Mouse (Mus musculus) midbrain, embryonic 14.5 days (tissue): ENCODE results near the gene Xab2. TPM values are rescaled to one million over a fixed set of nuclear protein-coding genes. Genes with fewer than 3 reads are reported as not detected.
"Not testable (repeated sequence)": the region's sequence is repeated elsewhere in the genome, so short reads cannot be mapped to it uniquely, and the experiment has no call there.

Experiments
- ATAC-seq: fragments of 200-750 bp; cut with Nextera tagmentation; 2 replicates; pipeline ENCODE4 v1.8.0; 2017; ENCODE audit warnings: moderate number of reproducible peaks, moderate library complexity; ENCODE audit not compliant: low FRiP score, low TSS enrichment
- DNase-seq: peaks from one replicate; pipeline ENCODE4 v3.0.0-alpha.2; 2015
- H3K27ac ChIP-seq: fragments of 300-500 bp; sonication (generic); replicated peaks from 2 replicates; pipeline ENCODE4 v1.5.1; 2014; ENCODE audit warnings: mild to moderate bottlenecking, low read depth, low read length, moderate library complexity
- H3K27me3 ChIP-seq: fragments of 300-500 bp; sonication (generic); 2 replicates; pipeline ENCODE4 v1.6.1; 2014; ENCODE audit warnings: low read length, control low read depth, mixed read lengths; ENCODE audit not compliant: control insufficient read depth, insufficient read depth
- H3K36me3 ChIP-seq: fragments of 300-500 bp; sonication (generic); 2 replicates; pipeline ENCODE4 v1.6.1; 2014; ENCODE audit warnings: low read length, control low read depth; ENCODE audit not compliant: control insufficient read depth, insufficient read depth
- H3K4me1 ChIP-seq: fragments of 300-500 bp; sonication (generic); 2 replicates; pipeline ENCODE4 v1.6.1; 2014; ENCODE audit warnings: mild to moderate bottlenecking, antibody characterized with exemption, low read length, control low read depth; ENCODE audit not compliant: control insufficient read depth, insufficient read depth
- H3K4me2 ChIP-seq: fragments of 300-500 bp; sonication (generic); 2 replicates; pipeline ENCODE4 v1.6.1; 2014; ENCODE audit warnings: mild to moderate bottlenecking, low read length, moderate library complexity
- H3K4me3 ChIP-seq: fragments of 300-500 bp; sonication (generic); replicated peaks from 2 replicates; pipeline ENCODE4 v1.5.1; 2014; ENCODE audit warnings: low read depth, low read length
- H3K9ac ChIP-seq: fragments of 300-500 bp; sonication (generic); replicated peaks from 2 replicates; pipeline ENCODE4 v1.6.1; 2014; ENCODE audit warnings: mild to moderate bottlenecking, low read length, moderate library complexity
- H3K9me3 ChIP-seq: fragments of 300-500 bp; sonication (generic); 2 replicates; pipeline ENCODE4 v1.6.1; 2016; ENCODE audit warnings: low read length, control low read depth, mixed read lengths; ENCODE audit not compliant: control insufficient read depth
- WGBS: fragments of 180-500 bp; shearing (Covaris S2); extraction: QIAGEN DNeasy Blood & Tissue Kit; methylation state at CpG from one replicate; pipeline ENCODE4 v1.1.7; 2014; 5-methylcytosine and 5-hydroxymethylcytosine counted together
- polyA plus RNA-seq: library from polyadenylated mRNA; unstranded; fragments of >200 nt; fragmentation: Nextera tagmentation; extraction: Ambion mirVana; gene quantifications from 2 replicates; pipeline ENCODE4 v1.2.1, GENCODE M21; 2014

Xab2 gene
- polyA plus RNA-seq, 1 experiment from 2014 or later = 51.1 TPM

DNA sequence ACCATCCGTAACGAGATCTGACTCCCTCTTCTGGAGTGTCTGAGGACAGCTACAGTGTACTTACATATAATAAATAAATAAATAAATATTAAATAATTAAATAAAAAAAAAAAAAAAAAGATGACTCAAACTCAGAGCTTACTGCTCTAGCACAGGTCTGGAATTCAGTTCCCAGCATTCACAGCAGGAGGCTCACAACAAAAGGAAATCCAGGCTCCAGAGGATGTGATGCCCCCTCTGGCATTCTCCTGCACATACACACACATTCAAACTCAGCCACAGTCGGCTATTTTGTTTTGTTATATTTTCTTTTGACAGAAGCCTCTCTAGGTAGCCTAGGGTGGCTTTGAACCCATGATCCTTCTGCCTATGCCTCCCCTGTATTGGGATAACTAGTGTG is 39.2 kb downstream of the Xab2 start:
- H3K36me3 ChIP-seq, H3K9ac ChIP-seq, DNase-seq, H3K4me1 ChIP-seq, H3K27ac ChIP-seq, ATAC-seq, H3K9me3 ChIP-seq, H3K4me2 ChIP-seq, H3K27me3 ChIP-seq, H3K4me3 ChIP-seq: not testable (repeated sequence)
- 76% methylated on average over 1 of the region's 3 CpGs for WGBS

DNA sequence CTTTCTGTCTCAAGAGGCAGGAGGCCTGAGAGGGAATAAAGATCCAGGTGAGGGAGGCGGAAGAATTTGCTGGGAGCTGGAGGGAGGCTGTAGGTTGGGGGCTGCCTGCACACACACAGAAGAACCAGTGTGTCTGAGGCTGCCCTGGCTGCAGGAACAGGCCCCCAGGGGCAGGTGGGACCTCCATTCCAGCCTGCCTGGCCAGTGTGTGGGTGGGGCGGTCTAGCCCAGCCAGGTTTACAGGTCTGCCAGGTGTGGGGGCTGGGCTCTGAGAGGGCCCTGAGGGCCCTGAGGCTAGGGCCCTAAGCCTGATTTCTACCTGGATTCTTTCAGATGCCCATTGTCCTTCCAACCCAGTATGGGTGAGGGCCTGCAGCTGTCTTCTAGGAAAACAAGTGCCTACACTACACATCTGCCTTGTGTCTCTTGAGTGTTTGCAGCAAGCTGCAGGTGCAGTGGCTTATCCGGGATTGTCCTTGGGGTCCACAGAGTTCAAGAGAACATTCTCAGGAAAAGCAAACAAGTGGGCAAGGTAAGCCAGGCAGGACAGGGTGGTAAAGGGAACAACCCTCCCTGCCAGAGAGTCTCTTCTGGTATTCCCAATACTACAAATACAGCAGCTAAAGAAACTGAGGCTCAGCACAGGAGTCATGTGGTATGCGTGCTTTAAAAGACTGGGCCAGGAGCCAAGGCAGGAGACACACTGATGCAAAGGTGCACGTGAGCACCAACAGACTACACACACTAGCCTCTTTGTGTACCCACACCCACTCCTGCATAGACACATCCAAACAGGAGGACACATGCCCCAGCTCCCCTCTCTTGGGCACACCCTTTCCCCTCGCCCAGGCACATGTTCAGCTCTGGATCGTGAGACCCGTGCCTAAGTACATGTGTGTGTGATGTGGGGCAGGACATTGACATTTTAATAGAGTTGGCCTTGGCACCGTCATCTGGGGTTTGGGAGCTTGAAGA is 41.4 kb downstream of the Xab2 start:
- Histone ChIP-seq H3K9me3 (no peaks in the 10 kb centered on the region), H3K4me2 (no peak overlapping the region), H3K9ac (no peak overlapping the region), H3K4me1 (no peaks in the 10 kb centered on the region), H3K4me3 (no peak overlapping the region), H3K27ac (no peak overlapping the region), H3K27me3 (no peaks in the 10 kb centered on the region), H3K36me3 (no peaks in the 10 kb centered on the region)
- ATAC-seq (peak; percentile 43), DNase-seq (no peak)
- 87% methylated on average over 9 of the region's 9 CpGs for WGBS

DNA sequence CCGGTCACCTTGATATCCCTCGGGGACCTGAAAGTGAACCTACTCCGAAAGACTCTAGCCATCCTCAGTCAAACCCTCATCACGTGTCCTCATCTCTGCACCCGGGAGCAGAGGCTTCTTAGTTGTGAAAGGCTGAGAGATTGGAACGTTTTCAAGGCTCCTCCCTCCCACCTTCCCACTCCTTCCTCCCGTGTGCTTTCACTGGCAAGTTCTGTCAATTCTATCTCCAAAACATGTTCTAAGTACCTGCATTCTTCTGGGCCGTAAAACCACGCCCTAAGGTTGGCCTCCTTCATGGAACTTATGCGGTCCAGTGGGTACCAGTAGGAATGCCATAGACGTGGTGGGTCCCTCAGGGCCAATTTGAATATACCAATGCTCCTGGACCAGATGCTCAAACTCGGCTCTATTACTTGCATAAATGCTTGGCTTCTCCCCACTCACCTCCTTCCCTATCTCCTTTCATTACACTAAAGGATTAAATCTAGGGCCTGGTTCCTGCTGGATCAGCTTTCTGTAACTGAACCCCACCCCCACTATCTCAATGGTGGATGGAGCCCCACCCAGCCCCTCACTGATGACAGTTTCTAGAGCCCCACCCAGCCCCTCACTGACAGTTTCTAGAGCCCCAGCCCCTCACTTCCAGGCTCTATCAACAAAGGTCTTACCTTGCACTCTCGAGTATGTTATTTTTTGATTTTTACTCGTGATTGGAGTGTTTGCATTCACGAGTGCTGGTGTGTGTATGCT is 44.7 kb downstream of the Xab2 start:
- 83% methylated on average over 15 of the region's 15 CpGs for WGBS
- ATAC-seq (no peak), DNase-seq (no peak)
- Histone ChIP-seq H3K27ac (no peak overlapping the region), H3K4me3 (no peak overlapping the region), H3K9ac (no peak overlapping the region), H3K4me2 (no peak overlapping the region), H3K4me1 (no peaks in the 10 kb centered on the region), H3K9me3 (no peaks in the 10 kb centered on the region), H3K36me3 (no peaks in the 10 kb centered on the region), H3K27me3 (no peaks in the 10 kb centered on the region)

DNA sequence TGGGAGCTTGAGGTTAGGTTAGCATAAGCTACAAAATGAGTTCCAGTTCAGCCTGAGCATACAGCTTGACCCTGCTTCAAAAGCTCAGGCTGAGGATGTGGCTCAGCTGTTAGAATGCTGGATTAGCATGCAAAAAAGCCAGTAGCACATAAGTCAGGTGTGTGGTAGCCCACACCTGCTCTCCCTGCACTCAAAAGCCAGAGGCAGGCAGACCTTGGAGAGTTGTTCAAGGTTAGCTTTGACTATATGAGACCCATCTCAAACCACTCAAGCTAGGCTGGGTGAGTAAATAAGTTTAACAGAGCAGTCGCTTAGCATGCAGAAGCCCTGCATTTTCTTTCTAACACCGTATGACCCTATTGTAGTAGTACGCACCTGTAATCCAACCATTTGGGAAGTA is 46.6 kb downstream of the Xab2 start:
- WGBS = 92% methylated on average over 3 of the region's 3 CpGs
- no peaks in the 10 kb centered on the region for H3K27me3 ChIP-seq
- no peak overlapping the region for H3K4me2 ChIP-seq
- H3K4me1 ChIP-seq = no peaks in the 10 kb centered on the region
- no peak for DNase-seq
- H3K9ac ChIP-seq = no peak overlapping the region
- H3K36me3 ChIP-seq = no peaks in the 10 kb centered on the region
- no peaks in the 10 kb centered on the region for H3K9me3 ChIP-seq
- no peak overlapping the region for H3K27ac ChIP-seq
- no peak for ATAC-seq
- H3K4me3 ChIP-seq = no peak overlapping the region

DNA sequence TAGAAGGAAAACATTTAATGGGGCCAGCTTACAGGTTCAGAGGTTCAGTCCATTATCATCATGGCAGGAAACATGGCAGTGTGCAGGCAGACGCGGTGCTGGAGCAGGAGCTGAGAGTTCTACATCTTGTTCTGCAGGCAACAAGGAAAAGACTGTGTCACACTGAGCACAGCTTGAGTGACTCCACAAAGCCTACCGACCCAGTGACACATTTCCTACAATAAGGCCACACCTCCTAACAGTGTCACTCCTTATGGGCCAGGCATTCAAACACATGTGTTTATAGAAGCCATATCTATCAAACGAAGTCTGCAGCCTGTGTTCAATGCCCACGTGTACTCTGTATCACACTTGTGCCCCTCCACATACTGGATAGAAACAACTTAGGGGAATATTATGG is 51.3 kb downstream of the Xab2 start:
- Histone ChIP-seq H3K9ac (no peak overlapping the region), H3K4me1 (no peaks in the 10 kb centered on the region), H3K27me3 (no peaks in the 10 kb centered on the region), H3K9me3 (no peaks in the 10 kb centered on the region), H3K4me3 (no peak overlapping the region), H3K36me3 (no peaks in the 10 kb centered on the region), H3K27ac (no peak overlapping the region), H3K4me2 (no peak overlapping the region)
- ATAC-seq (no peak), DNase-seq (no peak)
- 91% methylated on average over 5 of the region's 5 CpGs for WGBS

DNA sequence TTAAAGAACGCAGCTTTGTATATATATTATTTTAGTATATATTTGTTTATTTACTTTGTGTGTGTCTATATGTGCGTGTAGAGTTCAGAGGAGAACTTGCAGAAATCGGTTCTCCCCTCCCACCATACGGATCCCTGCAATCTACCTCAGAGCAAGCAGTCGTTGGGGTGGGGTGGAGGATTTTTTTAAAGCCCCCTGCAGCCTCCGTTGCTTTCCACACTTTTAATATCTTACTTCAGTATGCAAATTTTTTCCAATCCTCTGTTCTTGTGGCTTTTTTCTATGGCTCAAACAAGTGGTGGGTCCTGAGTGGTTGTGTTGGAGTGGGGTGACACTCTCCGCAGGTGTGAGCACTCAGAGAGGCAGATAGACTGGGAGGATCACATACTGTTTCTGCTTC is 52.7 kb downstream of the Xab2 start:
- 2% methylated on average over 7 of the region's 7 CpGs for WGBS
- Histone ChIP-seq H3K9me3 (no peaks in the 10 kb centered on the region), H3K27me3 (no peaks in the 10 kb centered on the region), H3K4me1 (no peaks in the 10 kb centered on the region), H3K4me3 (no peak overlapping the region), H3K27ac (no peak overlapping the region), H3K9ac (no peak overlapping the region; the same call in 1 of the 2 replicates), H3K4me2 (peak overlapping the region; percentile 28; the same call in 1 of the 2 replicates), H3K36me3 (no peaks in the 10 kb centered on the region)
- DNase-seq = no peak
- ATAC-seq = no peak

DNA sequence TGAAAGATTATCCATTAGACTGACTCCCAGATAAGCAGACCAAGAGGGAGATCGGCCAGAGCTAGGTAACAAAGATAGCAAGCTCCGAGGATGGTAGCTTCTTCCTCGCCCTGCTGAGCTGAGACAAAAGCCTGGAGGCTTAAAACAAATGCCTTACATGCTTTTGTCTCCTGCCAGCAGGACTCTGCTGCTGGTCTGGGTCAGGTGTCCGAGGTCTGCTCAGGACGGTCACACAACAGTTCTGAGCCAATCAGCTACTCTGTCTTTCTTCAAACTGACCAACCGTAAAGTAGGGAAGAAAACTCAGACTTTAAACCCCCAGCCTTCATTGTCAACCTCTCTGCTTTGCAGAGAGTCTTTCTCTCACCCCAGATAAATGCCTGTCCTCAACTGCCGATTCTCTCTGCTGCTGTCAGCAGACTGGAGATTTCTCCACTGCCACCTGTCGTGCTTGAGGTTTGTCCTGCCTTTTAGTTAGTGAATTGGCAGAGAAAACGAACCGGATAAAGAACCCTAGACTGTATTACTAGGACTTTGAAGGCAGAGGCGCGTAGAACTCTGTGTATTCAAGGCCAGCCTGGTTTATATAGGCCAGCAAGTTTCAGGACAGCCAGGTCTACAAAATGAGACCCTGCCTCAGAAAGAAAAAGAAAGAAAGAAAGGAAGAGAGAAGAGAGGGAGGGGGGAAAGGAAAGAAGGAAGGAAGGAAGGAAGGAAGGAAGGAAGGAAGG is 53.3 kb downstream of the Xab2 start, which contains the start of gene C330021F23Rik:
Gene C330021F23Rik (plus strand): TSS at position 350 of the 731 bp plus-strand sequence.
- no peak within 1 kb of the TSS for H3K4me3 ChIP-seq
- H3K9ac ChIP-seq = no peak within 1 kb of the TSS; the same call in 1 of the 2 replicates

More for the DNA sequence above, 53.3 kb downstream of the Xab2 start, which contains the start of gene C330021F23Rik:
- Histone ChIP-seq H3K27me3 (no peaks in the 10 kb centered on the region), H3K36me3 (no peaks in the 10 kb centered on the region), H3K27ac (no peak within 1 kb of the TSS), H3K4me1 (no peaks in the 10 kb centered on the region), H3K4me2 (peak within 1 kb of the TSS; percentile 28), H3K9me3 (no peaks in the 10 kb centered on the region)
- DNase-seq = peak; percentile 29
- ATAC-seq = 0 out of 2 replicates have a peak, but pooled peaks have one; percentile 8
- WGBS = under 1% methylated on average over 12 of the region's 12 CpGs
